Mouse (Mus musculus): Measurements from ENCODE around the gene Plxnb1. TPM values are rescaled to one million over a fixed set of nuclear protein-coding genes. Genes with fewer than 3 reads are reported as not detected.

The Plxnb1 gene
- total RNA-seq, 2 experiments from 2014 or later = 3.5 to 6.2 TPM

DNA sequence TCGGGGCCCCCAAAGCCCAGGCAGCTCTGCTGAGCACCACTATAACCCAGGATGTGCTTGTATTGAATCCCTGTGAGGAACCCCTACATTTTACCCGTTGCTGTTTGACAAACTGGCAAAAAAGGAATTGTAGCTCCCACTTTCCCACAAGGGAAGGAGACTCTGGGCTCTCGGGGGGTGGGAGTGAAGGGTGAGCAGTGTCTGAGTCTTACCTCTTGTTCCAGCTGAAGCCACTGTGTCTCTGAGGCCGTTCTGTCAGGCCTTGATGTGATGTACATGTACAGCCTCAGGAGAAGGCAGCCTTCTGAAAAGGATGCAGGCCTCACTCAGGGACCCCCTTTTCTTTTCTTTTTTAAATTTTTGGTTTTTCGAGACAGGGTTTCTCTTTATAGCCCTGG is 34.3 kb upstream of the Plxnb1 start:
- no peak for DNase-seq

DNA sequence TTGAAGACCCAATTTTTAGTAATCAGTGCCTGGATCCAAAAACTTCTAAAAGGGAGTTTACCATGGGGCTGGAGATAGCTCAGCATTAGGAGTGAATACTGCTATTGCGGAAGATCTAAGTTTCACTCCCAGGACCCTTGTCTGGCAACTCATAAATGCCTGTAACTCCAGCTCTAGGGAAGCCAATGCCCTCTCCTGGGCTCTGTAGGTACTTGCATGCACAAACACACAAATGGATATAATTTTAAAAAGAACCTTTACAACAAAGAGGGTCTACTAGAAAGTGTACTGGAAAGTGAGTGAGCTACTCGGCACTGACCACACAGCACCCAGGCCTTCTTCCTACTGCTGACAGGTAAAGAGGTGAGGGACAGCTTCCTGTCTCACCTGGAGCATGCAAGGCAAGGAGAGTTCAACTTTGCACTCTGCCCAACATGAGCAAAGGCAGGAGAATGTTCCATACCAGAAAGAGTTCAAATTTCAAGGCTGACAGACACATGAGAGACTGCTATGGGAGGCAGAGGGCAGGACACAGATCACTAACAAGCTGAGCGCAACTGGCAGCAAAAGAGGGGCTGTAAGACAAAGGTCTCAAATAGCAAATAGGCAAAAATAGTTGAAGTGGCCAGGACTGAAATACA is 27.0 kb upstream of the Plxnb1 start:
- no peak for DNase-seq

DNA sequence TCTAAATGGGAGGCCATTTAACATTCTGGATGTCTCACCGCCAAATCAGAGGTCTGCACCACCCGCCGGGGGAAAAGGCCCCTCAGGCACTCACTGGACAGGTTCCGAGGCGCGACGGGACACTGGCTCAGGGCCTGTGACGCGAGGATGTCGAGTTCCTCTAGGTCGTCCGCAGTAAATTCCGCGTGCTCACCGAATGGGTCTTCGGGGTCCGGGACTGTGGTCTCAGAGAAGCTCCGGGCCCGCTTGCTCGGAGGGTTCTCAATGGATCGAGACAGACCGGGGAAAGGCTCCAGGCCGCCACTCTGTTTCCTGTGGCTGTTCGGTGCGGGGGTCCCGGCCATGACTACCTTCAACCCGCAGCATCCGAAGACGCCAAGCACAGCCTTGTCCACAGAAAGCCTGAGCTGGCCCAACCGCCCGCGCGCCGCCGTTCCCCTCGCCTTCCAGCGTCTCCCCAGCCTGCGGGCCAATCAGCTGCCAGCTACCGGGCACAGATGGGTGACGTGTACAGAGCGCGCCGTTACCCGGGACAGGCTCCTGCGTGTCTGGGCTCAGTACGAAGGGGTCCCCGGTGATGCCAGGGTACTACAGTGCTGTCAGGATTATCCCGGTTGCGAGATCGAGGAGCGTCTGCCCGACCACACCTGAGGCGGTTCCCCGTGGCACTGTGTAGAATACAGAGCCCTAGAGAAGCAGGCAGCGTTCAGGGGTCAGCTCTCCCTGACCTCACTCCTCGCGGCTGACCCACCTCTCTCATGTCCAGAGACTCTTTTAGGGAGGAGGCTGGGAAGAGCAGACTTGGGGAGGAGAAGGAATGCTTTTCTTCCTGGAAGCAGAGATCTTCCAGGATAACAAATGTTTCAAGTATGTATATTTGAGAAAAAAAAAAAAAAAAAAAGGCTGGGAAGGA is 21.3 kb upstream of the Plxnb1 start, which contains the start of gene Atrip:
TSS of gene Atrip (minus strand) at position 464 of the 913 bp plus-strand sequence.
- peak; percentile 90 for DNase-seq

DNA sequence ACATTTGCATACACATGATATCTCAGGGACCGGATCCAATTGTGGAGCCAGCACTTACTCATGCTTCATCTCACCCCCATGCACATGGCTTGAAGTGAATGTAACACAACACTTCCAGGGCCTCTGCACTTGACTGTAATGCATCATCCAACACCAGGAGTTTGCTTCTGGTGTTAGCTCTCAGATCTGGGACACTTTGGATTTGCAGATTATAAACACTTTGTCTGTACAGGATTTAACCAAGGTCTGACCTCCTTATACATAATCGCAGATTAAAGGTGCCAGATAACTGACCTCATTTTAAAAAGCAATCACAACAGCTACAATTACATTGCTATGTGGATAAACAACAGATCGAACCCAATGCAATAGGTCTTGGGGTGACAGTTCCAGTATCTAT is 14.7 kb upstream of the Plxnb1 start:
- no peak for DNase-seq

DNA sequence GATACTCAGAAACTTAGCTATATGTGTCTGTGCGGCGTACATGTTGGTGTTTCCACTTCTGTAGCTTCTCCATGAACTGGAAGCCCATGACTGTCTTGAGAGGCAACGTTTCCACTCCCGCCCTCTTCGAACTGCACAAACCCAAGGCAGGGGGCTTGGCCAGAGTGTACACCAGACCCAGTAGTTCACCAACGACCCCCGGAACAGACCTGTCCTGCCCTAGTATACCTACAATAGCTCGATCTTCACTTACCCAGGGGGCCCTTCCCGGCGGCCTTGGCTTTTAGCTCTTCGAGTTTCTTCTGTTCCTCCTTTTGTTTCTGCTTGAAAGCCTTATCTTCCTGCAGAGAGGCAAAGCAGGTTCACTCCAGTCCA is 13.5 kb upstream of the Plxnb1 start:
- DNase-seq = no peak

DNA sequence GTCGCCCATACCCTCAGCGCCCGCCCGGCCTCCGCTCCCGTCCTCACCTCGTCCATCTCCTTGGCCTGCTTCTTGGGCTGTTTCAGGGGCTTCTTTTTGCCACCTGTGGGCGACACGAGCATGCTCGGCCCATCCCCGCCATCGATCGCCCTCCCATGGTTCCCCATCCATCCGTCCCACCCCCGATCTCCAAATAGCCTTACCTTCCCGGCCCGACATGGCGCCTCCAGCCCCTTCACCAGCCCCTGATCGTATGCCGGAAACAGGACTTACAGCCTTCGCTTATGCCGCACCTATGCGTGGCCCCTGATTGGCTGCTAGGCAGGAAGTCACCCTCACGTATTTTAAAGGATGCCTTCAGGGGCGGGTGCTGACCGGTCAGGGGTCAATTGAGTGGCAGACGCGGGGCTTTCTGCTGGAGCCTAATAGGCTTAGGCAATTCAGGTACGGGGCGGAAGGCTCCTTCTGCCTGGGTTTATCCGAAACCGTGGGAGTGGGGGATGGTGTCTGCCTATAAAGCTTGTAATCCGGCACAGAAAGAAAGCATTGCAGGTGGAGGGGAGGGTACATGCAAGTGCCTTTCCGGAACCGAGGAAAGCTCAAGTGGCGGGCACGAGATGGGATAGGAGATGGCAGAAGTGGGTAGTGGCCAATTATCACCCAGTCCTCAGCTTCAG is 12.9 kb upstream of the Plxnb1 start, which contains the start of the genes Ccdc51 and Tma7:
TSS of gene Ccdc51 (plus strand) at position 370 of the 677 bp plus-strand sequence.
TSS of gene Tma7 (minus strand) at position 464 of the 677 bp plus-strand sequence.
- DNase-seq = peak; percentile 65

DNA sequence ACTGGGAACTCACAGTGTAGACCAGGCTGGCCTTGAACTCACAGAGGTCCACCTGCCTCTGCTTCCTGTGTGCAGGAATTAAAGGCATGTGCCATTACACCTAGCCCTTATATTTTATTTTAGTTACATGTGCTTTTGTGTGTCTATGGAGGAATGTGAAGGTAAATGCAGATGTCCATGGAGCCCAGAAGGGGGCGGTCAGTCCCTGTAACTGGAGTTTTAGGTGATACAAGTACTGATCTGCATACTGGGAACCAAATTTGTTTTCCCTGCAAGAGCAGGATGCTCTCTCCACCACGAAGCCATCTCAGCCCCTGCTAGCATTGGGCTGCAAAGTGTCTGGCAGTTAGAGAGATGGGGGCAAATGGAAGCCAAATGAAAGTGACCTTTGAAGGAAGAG is 10.3 kb upstream of the Plxnb1 start:
- no peak for DNase-seq

DNA sequence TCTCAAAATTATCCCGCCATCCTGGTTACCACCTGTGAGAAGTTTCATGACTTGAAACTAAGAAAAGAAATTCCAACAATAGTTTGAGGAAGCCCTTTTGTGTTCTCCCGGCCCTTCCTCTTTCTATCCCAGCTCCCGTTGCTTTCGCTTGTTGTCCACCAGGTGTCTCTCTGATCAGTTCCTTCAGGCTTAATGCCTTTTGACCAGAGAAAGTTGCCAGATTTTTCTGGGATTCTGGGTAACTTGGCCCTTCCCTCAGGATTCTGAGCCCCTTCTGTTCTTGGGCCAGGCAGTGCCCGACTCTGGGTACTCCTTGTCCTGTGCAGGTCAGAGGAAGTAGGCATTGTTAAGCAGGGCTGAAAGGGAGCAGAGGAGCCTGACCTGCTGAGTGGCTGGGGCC is 7.2 kb upstream of the Plxnb1 start:
- no peak for DNase-seq

DNA sequence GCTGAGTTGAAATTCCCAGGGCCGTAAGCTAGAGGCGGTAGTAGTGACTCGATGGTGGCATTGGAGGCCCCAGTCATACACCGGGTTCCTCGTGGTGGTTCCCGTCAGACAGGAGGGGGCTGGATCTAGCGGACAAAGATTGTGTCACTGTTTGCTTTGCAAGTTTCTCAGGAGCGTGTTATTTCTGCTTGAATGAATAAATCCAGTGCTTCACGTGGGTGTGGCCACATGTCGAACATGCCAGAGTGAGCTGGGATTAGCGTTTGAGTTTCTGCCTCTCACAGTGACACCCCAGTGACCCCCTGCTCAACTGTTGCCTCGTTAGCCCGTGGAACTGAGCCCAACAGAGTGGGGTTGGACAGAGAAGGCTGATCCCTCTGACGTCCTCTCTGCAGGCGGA is 4.7 kb upstream of the Plxnb1 start:
- no peak for DNase-seq

DNA sequence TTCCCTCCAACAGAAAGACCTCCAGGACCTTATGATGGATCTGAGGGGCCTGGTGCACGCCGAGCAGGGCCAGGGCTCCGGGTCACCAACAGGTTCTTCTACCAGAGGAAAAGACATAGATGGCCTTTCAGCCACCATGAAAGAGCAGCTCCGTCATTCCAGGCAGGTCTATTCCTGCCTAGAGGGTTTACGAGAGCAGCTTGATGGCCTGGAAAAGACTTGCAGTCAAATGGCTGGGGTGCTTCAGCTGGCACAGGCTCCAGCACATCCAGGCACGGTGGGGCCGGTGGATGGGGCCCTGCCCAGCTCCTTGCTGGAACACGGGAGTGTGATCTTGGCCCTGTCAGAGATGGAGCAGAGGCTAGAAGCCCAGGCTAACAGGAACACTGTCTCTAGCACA is 3.4 kb upstream of the Plxnb1 start:
- DNase-seq = no peak

DNA sequence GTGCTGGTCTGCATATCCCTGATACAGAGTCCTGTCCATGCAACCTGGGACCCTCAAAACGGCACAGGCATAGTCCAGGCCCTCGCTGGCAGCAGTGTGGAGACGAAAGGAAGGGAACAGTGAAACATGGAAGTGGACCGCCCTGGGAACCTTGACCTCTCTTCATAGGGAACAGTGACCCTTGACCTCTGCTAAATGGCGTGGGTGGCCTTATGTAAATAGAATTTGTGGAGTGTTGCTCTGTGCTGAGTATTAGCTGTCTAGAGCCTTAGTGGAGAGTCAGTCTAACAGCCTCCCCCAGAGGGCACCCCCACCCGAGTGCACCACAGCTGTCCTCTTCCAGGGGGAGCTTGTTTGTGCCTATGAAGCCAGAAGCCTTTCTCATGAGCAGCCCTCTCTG is 2.4 kb upstream of the Plxnb1 start:
- DNase-seq = no peak

DNA sequence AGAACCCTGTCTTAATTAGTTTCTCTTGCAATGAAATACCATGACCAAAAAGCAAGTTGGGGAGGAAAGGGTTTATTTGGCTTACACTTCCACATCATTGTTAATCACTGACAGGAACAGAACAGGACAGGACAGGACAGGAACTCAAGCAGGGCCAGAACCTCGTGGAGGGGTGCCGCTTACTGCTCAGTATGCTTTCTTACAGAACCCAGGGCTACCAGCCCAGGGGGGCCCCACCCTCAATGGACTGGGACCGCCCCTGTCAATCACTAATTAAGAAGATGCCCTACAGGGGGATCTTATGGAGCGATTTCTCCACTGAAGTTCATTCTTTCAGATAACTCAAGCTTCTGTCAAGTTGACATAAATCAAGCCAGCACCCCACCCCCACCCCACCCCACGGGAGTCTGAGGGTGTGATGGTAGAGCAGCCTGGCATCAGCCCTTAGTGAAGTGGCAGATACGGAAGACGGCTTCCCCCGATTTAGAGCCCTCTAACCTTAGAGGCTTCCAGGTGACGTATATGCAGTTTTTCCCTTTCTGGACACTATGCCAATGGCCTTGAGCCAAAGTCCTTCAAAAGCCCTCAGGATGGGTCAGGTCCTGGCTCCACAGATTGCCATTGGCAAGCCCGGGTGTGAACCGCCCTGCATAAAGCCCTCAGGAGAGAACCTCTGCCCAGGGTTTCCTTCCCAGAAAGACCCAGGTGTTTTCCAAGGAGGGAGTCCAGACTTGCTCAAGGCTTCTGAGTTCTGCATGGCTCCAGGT is 1.2 kb upstream of the Plxnb1 start:
- no peak for DNase-seq

DNA sequence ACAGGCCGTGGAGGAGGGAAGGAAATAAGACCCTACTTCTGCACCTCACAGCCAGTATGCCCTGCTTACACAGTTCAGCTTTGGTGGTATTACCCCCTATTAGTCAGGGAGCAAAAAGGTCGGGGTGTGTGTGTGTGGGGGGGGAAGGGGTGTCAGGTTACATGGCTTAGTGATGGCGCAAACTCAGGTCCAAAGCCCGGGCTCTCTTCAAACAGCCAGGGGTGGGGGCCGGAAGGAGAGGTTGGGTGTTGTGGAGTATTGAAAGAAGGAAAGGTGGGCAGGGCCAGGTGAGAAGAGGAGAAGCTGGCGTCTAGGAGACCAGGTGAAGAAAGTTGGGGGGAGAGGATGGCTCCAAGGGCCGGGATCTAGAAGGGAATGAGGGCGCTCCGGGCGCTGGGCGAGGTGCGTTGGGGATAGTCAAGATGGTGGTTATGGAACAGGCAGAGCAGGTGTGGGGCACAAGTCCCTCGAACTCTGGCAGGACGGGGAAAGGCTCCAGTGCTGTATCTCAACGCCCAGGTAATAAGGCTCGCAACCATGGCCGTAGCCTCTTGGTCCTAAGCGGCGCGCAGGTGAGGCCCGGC is 544 bp upstream of the Plxnb1 start:
- no peak for DNase-seq

DNA sequence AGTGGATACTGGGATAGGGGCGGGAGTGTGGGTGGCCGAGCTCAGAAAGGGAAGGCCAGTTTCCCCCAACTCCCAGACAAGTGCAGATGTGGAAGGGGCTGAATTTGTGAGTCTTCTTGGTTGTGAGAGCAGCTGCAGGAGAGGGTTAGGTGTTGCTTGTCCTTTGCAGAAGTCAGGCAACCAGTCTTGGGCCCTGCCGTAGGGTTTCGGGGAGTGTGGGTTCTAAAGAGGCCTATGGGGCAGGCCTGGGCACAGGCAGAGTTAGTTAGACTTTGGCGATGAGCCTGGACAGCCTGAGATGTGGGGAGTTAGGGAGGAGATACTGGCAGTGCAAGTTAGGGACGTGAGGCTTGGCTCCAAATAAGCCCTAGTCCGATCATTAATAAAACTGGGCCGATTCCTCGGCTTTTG is 1.1 kb downstream of the Plxnb1 start:
- DNase-seq = no peak

DNA sequence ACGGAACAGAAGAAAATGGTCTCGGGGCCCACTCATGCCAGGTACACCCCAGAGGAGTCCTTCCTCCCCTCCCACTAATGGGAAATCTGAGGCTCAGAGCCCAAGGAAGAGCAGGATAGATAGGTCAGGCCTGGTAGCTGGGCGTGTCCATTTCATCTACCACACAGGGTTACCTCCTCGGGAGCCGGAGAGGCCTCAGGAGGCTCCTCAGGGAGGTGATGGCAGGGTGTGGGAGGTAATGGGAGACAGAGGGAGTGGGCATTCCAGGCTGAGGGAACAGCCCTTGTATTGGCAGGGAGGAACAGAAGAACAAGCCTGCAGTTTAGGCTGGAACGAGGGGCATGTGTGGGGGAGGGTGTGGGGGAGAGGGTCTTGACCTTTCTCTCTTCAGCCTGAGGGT is 1.7 kb downstream of the Plxnb1 start:
- no peak for DNase-seq

DNA sequence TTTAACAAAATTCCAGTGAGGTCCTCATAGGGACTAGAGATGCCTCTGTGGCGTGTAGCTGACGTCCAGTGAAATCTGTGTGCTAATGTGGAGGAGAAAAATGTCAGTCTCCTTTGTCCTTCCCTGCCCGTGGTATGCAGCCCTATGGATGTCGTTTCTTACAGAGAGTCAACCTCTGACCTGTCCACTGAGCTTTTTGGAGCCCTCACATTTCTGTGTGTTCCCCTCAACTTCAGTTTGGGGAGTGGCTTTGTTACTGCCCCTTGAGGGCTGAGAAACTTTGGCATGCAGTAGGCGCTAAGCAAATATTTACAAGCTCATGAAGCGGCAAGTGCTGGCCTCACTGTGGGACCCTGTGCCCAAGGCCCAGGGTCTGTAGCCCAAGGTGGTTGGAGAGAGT is 2.1 kb downstream of the Plxnb1 start:
- no peak for DNase-seq

DNA sequence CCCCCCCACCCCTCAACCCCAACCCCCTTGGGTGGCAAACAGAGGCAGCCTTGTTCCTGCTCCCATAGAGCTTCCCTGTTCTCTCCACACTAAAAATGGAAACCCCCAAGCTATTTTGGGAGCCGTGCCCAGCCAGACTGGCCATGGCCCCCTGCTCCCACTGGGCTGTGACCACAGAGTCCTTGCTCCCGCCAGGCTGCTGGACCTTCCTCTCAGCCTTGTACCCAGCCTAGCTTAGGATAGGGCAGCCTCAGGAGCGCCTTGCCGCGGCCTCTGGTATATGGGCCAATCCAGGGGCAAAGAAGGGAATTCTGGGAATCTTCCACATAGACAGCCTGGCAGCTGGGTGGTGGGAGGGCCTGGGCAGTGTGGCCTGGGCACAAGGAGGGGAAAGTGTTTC is 2.6 kb downstream of the Plxnb1 start:
- no peak for DNase-seq

DNA sequence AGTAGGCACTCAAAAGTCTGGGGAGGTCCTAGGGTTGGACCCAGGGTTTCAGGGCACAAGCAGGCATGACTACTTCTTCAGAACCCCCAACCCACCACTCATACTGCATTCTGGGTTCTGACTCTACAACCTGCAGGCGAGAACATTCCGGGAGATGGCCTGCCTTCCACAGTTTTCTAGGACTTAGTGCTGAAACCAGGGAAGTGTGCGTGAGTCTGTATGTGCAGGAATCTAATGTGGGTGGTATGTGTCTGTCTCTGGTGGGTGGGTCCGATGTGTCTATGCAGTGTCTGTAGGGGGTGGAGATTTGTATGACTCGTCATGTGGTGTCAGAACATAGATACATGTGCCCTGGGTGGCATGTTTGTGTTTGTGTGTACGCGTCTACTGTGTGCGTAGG is 3.2 kb downstream of the Plxnb1 start:
- no peak for DNase-seq

DNA sequence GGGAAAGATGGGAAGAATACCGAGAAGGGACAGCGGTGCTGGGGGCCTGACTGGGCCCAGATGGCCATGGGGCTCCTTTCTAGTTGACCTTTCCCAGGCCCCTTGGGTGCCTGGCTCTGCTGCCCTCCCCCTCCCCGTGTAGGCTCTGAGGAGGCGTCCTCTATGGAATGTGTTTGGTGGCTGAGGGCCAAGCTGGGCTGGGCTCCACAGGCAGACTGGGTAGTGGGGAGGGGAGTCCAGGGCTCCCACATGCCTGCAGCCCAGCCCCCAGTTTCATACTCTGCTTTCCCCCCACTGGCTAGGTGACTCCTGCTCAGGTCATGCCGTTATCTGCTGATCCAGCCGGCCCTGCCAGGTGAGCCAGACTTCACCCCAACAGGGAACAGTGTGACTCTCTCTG is 3.8 kb downstream of the Plxnb1 start:
- no peak for DNase-seq

DNA sequence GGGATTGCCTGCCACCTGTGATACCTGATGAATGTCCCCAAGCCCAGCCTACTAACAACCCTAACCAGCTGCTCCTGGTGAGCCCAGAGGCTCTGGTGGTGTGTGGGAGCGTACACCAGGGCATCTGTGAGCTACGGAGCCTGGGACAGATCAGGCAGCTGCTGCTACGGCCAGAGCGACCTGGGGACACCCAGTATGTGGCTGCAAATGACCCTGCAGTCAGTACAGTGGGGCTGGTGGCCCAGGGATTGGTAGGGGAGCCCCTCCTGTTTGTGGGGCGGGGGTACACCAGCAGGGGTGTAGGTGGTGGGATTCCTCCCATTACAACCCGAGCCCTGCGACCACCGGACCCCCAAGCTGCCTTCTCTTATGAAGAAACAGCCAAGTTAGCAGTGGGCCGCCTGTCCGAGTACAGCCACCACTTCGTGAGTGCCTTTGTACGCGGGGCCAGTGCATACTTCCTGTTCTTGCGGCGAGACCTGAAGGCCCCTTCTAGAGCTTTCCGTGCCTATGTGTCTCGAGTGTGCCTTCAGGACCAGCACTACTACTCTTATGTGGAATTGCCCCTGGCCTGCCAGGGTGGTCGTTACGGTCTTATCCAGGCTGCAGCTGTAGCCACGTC is 5.2 kb downstream of the Plxnb1 start:
- no peak for DNase-seq

DNA sequence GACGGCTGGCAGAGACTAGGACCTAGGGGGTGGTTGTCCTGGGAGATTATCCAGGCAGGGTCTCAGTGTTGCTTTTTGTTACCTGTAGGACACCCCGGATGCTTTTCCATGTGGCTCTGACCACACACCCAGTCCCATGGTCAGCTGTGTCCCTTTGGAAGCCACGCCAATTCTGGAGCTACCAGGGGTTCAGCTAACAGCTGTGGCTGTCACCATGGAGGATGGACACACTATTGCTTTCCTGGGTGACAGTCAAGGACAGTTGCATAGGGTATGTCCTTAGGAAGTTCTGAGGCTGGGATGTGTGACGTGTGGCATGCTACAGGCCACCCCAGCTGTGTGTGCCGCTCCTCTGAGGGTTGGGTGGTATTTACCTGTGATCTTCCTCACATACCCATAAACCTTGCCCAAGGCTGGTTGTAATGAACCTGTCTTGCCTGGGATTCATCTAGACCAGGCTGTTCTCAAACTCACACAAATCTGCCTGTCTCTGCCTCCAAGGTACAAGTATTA is 6.8 kb downstream of the Plxnb1 start:
- no peak for DNase-seq
